Mouse (Mus musculus): ENCODE measurements at regions not wholly inside any gene's neighbourhood (a gene's known extent, or its start where the extent isn't known, plus 50 kb on each side); places are given as distances from the start of the nearest gene placed in this dataset.

- WGBS = 20% methylated on average over 3 of the region's 3 CpGs
These were observed 710.1 kb downstream of the Plod2 start for GRCm38 (mm10) chr9:93252146-93252545.

DNA sequence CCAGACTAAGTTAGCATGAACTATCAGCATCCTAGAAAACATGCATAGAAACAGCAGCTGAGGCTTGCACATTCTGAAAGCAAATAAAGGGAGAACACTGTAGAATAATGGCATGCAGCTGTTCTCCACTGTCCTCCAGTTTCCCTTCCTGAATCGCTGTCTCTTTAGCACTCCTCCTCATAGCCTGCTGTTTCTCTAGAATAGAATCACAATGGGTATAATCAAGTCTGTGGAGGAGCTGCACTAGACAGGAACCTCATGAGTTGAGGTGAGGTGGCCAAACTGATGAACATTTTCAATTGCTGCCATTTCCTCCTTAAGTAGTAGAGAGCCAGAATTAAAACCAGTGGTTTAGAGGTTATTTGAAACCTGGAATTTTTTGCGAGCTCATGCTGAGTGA, 755.3 kb downstream of the Plod2 start:
- no peak for TF ChIP-seq POLR2A (IDR thresholded peaks at IDR 0.05; ENCODE audit: low read depth, low read length)
- no peak for TF ChIP-seq CTCF (IDR thresholded peaks at IDR 0.05; ENCODE audit: extremely low read depth, insufficient read length, insufficient replicate concordance, low read depth, low read length)
- no peaks in the 10 kb centered on the region for H3K36me3 ChIP-seq (ENCODE audit: control insufficient read depth, insufficient read depth, low read length)
- H3K27me3 ChIP-seq (ENCODE audit: control insufficient read depth, insufficient read depth, low read length) = no peaks in the 10 kb centered on the region
- H3K4me3 ChIP-seq (ENCODE audit: low read depth, low read length) = no peak overlapping the region
- H3K27ac ChIP-seq (ENCODE audit: insufficient read depth, low read depth, low read length) = no peak overlapping the region
- WGBS = 78% methylated on average over 2 of the region's 2 CpGs
- H3K4me1 ChIP-seq (ENCODE audit: control insufficient read depth, insufficient read depth, insufficient read length, low read length) = no peaks in the 10 kb centered on the region

More at GRCm38 (mm10) chr9:93252146-93252545, 710.1 kb downstream of the Plod2 start:
- Histone ChIP-seq H3K4me3 (ENCODE audit: low read depth, low read length) (no peak overlapping the region), H3K36me3 (ENCODE audit: control insufficient read depth, insufficient read depth, low read length) (no peaks in the 10 kb centered on the region), H3K27ac (ENCODE audit: insufficient read depth, low read depth, low read length) (no peak overlapping the region), H3K27me3 (ENCODE audit: control insufficient read depth, insufficient read depth, low read length) (no peaks in the 10 kb centered on the region), H3K4me1 (ENCODE audit: control insufficient read depth, insufficient read depth, insufficient read length, low read length) (no peaks in the 10 kb centered on the region)
- no peak for TF ChIP-seq CTCF (IDR thresholded peaks at IDR 0.05; ENCODE audit: extremely low read depth, insufficient read length, insufficient replicate concordance, low read depth, low read length)
- no peak for TF ChIP-seq POLR2A (IDR thresholded peaks at IDR 0.05; ENCODE audit: low read depth, low read length)

- Histone ChIP-seq H3K27ac (ENCODE audit: insufficient read depth, low read depth, low read length) (no peak overlapping the region), H3K4me1 (ENCODE audit: control insufficient read depth, insufficient read depth, insufficient read length, low read length) (no peaks in the 10 kb centered on the region), H3K4me3 (ENCODE audit: low read depth, low read length) (no peak overlapping the region), H3K27me3 (ENCODE audit: control insufficient read depth, insufficient read depth, low read length) (no peaks in the 10 kb centered on the region), H3K36me3 (ENCODE audit: control insufficient read depth, insufficient read depth, low read length) (no peaks in the 10 kb centered on the region)
- 48% methylated on average over 2 of the region's 2 CpGs for WGBS
- TF ChIP-seq CTCF (IDR thresholded peaks at IDR 0.05; ENCODE audit: extremely low read depth, insufficient read length, insufficient replicate concordance, low read depth, low read length) = no peak
- TF ChIP-seq POLR2A (IDR thresholded peaks at IDR 0.05; ENCODE audit: low read depth, low read length) = no peak
These were observed 764.7 kb downstream of the Plod2 start for GRCm38 (mm10) chr9:93306753-93307152.

GRCm38 (mm10) chr9:93328997-93329682, 787.1 kb downstream of the Plod2 start:
- 42% methylated on average over 2 of the region's 2 CpGs for WGBS
- Histone ChIP-seq H3K4me1 (ENCODE audit: control insufficient read depth, insufficient read depth, insufficient read length, low read length) (no peaks in the 10 kb centered on the region), H3K4me3 (ENCODE audit: low read depth, low read length) (no peak overlapping the region), H3K27ac (ENCODE audit: insufficient read depth, low read depth, low read length) (no peak overlapping the region), H3K27me3 (ENCODE audit: control insufficient read depth, insufficient read depth, low read length) (no peaks in the 10 kb centered on the region), H3K36me3 (ENCODE audit: control insufficient read depth, insufficient read depth, low read length) (no peaks in the 10 kb centered on the region)
- TF ChIP-seq CTCF (IDR thresholded peaks at IDR 0.05; ENCODE audit: extremely low read depth, insufficient read length, insufficient replicate concordance, low read depth, low read length) (no peak), POLR2A (IDR thresholded peaks at IDR 0.05; ENCODE audit: low read depth, low read length) (no peak)

Measured in small intestine, adult 2 months (tissue).